Mouse (Mus musculus) heart, adult 2 months (tissue): Measurements from ENCODE around the gene Arhgef10l. TPM values are rescaled to one million over a fixed set of nuclear protein-coding genes. Genes with fewer than 3 reads are reported as not detected.

Experiments
- DNase-seq, 2 experiments: peaks; one replicate each; pipeline ENCODE4 v3.0.0; 2021
- H3K27ac ChIP-seq: fragments of 200-600 bp; 2 replicates; pipeline ENCODE4 v1.8.1; 2022
- H3K27me3 ChIP-seq: fragments of 200-500 bp; 2 replicates; pipeline ENCODE4 v1.6.1; 2012; ENCODE audit warnings: mild to moderate bottlenecking, low read length, inconsistent platforms, mixed read lengths; ENCODE audit not compliant: control insufficient read depth, insufficient read depth
- H3K36me3 ChIP-seq: fragments of 200-500 bp; 2 replicates; pipeline ENCODE4 v1.6.1; 2012; ENCODE audit warnings: low read length, inconsistent platforms; ENCODE audit not compliant: control insufficient read depth, insufficient read depth
- H3K4me1 ChIP-seq: fragments of 200-500 bp; 2 replicates; pipeline ENCODE4 v1.6.1; 2011; ENCODE audit warnings: low read length; ENCODE audit not compliant: control insufficient read depth, insufficient read depth
- H3K4me3 ChIP-seq: fragments of 200-600 bp; 2 replicates; pipeline ENCODE4 v1.8.1; 2022
- H3K79me2 ChIP-seq: fragments of 200-500 bp; replicated peaks from 2 replicates; pipeline ENCODE4 v1.6.1; 2012; ENCODE audit warnings: mild to moderate bottlenecking, inconsistent platforms, low read length, moderate library complexity, mixed read lengths; ENCODE audit not compliant: control insufficient read depth, insufficient read depth
- H3K9ac ChIP-seq: fragments of 200-500 bp; 2 replicates; pipeline ENCODE4 v1.6.1; 2012; ENCODE audit warnings: low read depth, mild to moderate bottlenecking, control low read depth, inconsistent platforms, low read length, mixed read lengths
- CTCF ChIP-seq: fragments of 200-600 bp; IDR thresholded peaks from 2 replicates; pipeline ENCODE4 v1.8.1; 2022; ENCODE audit warnings: antibody characterized with exemption, mild to moderate bottlenecking, moderate library complexity
- EP300 ChIP-seq: fragments of 200-500 bp; IDR thresholded peaks from 2 replicates; pipeline ENCODE4 v1.6.1; 2011; ENCODE audit warnings: low read depth, low read length, control low read depth; ENCODE audit not compliant: insufficient read depth
- POLR2A ChIP-seq: fragments of 200-500 bp; IDR thresholded peaks from 2 replicates; pipeline ENCODE4 v1.6.1; 2011; ENCODE audit warnings: mild to moderate bottlenecking, low read depth, low read length, control low read depth; ENCODE audit not compliant: insufficient read depth
- WGBS: fragments of 180-500 bp; shearing (Covaris S2); methylation state at CpG from one replicate; pipeline ENCODE4 v1.1.7; 2018; 5-methylcytosine and 5-hydroxymethylcytosine counted together
- intact Hi-C: fragments of 180-260 bp; cut with DNase I; formaldehyde crosslinking; loops from one replicate; pipeline ENCODE4 v1.15.1; 2025
- polyA plus RNA-seq: library from polyadenylated mRNA; depleted of rRNA; stranded (reverse); fragments of >200 nt; gene quantifications from 2 replicates; pipeline ENCODE4 v1.2.3, GENCODE M21; 2012
- total RNA-seq, 2 experiments: library from RNA; stranded (reverse); gene quantifications; 2 replicates each; pipeline ENCODE4 v1.2.3; 2021

The Arhgef10l gene
- total and polyA plus RNA-seq, 3 experiments = 54.7 to 74.4 (median 61.0) TPM

GRCm38 (mm10) chr4:140624087-140624467, 41.7 kb downstream of the Arhgef10l start:
- intact Hi-C loops = loop anchor here (5.0 kb wide), 1 partner anchor 67 kb away; no protein-coding TSS in a partner anchor
- Histone ChIP-seq H3K27ac (peak overlapping the region; percentile 71), H3K36me3 (no peaks in the 10 kb centered on the region), H3K9ac (peak overlapping the region; percentile 21), H3K79me2 (0 out of 2 replicates have a peak, but pooled peaks cover 1% of the 10 kb centered on the region), H3K27me3 (no peaks in the 10 kb centered on the region), H3K4me1 (peaks cover 17% of the 10 kb centered on the region), H3K4me3 (no peak overlapping the region)
- no peak for TF ChIP-seq POLR2A
- TF ChIP-seq CTCF = peak; percentile 23
- 31% methylated on average over 10 of the region's 10 CpGs for WGBS
- DNase-seq = no peak

DNA sequence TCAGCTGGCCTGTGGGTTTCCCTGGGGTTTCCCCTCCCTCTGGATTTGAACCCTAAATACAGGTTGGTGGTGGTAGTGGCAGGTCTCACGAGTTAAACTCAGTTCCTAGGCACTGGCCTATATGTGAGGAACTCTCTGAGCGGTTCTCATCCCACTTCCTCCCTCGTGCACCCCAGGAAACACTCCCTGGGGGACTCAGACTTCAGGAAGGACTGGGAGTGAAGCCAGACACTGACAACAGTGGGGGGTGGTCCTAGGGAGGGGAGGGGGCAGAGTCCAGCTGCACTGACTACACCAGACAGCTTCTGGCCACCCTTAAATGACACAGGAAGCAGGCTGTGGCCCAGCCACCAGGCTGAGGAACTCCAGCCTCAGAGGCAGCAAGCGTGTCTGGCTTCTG, 43.0 kb downstream of the Arhgef10l start:
- 37% methylated on average over 4 of the region's 4 CpGs for WGBS
- Histone ChIP-seq H3K36me3 (no peaks in the 10 kb centered on the region), H3K4me3 (no peak overlapping the region), H3K9ac (no peak overlapping the region), H3K27ac (peak overlapping the region; percentile 71), H3K27me3 (no peaks in the 10 kb centered on the region), H3K4me1 (peaks cover 17% of the 10 kb centered on the region), H3K79me2 (0 out of 2 replicates have a peak, but pooled peaks cover 1% of the 10 kb centered on the region)
- intact Hi-C loops = loop anchor here (2.0 to 5.0 kb wide), 2 partner anchors 52 to 66 kb away; no protein-coding TSS in a partner anchor
- peak in 1 of 2 experiments; percentile 46 for DNase-seq
- TF ChIP-seq CTCF (no peak), POLR2A (0 out of 2 replicates have a peak, but pooled peaks have one; percentile 43)

DNA sequence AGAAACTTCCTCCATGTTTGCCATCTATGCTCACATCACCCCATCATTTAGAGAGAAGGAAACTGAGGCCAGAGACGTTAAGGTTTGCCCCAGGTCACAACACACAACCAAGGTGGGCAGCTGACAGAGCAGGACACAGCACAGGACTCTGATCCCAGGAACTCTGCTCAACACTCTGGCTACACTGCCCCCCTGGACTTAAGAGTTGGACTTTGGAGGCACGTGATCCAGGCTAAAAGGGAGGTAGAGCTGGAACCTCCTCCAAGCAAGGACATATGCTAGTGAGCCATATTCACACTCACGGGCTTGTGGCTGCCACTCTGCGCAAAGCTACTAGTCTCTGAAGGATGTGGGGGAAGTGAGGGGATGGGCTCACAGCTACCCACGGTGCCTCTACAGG, 45.3 kb downstream of the Arhgef10l start:
- no peak for DNase-seq
- Histone ChIP-seq H3K9ac (no peak overlapping the region), H3K4me3 (no peak overlapping the region), H3K27ac (no peak overlapping the region), H3K79me2 (no peaks in the 10 kb centered on the region), H3K36me3 (no peaks in the 10 kb centered on the region), H3K27me3 (no peaks in the 10 kb centered on the region), H3K4me1 (peaks cover 21% of the 10 kb centered on the region)
- intact Hi-C loops = loop anchor here (5.0 kb wide), 1 partner anchor 63 kb away; no protein-coding TSS in a partner anchor
- 69% methylated on average over 5 of the region's 5 CpGs for WGBS
- TF ChIP-seq POLR2A (no peak), EP300 (no peak), CTCF (no peak)

- intact Hi-C loops = loop anchor here (5.0 kb wide), 1 partner anchor 40 kb away; no protein-coding TSS in a partner anchor
- 23% methylated on average over 16 of the region's 16 CpGs for WGBS
- H3K79me2 ChIP-seq = no peaks in the 10 kb centered on the region
- peaks cover 12% of the 10 kb centered on the region for H3K4me1 ChIP-seq
- peak overlapping the region; percentile 47 for H3K9ac ChIP-seq
- TF ChIP-seq CTCF = peak; percentile 63
- peak; percentile 21; the same call in 1 of the 2 replicates for TF ChIP-seq POLR2A
- peak; percentile 84 for TF ChIP-seq EP300
- H3K4me3 ChIP-seq = no peak overlapping the region
- peak; percentile 65 to 70 for DNase-seq
- H3K27ac ChIP-seq = peak overlapping the region; percentile 87
- H3K36me3 ChIP-seq = no peaks in the 10 kb centered on the region
- no peaks in the 10 kb centered on the region for H3K27me3 ChIP-seq
Measured at GRCm38 (mm10) chr4:140617391-140618385, 48.1 kb downstream of the Arhgef10l start.

- H3K9ac ChIP-seq = peak overlapping the region; percentile 47
- H3K4me3 ChIP-seq = no peak overlapping the region
- TF ChIP-seq POLR2A (no peak), EP300 (no peak), CTCF (no peak)
- H3K36me3 ChIP-seq = no peaks in the 10 kb centered on the region
- no peaks in the 10 kb centered on the region for H3K27me3 ChIP-seq
- H3K27ac ChIP-seq = peak overlapping the region; percentile 87
- H3K79me2 ChIP-seq = no peaks in the 10 kb centered on the region
- no peak for DNase-seq
- peaks cover 10% of the 10 kb centered on the region for H3K4me1 ChIP-seq
- intact Hi-C loops = loop anchor here (5.0 kb wide), 1 partner anchor 40 kb away; no protein-coding TSS in a partner anchor
- 92% methylated on average over 11 of the region's 11 CpGs for WGBS
Measured at GRCm38 (mm10) chr4:140616894-140617293, 48.9 kb downstream of the Arhgef10l start.

DNA sequence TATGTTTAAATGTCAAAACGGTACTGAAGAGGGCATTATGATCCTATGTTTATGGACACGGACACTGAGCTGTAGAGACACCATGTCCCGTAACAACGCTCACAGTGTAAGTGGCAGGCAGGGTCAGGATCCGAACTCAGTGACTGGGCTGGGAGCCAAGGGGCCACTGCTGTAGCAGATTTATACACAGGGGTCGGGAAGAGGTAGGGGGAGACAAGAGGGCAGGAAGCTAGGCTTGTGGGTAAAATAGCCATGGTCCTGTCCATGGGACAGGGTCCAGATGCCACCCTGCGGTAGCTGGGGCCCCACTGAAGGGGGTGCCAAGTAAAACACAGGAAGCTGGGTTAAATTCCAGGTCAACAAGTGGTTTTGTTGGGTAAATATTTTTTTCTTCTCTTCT, 49.6 kb downstream of the Arhgef10l start:
- WGBS = 63% methylated on average over 7 of the region's 7 CpGs
- Histone ChIP-seq H3K27ac (peak overlapping the region; percentile 87), H3K9ac (no peak overlapping the region), H3K36me3 (no peaks in the 10 kb centered on the region), H3K79me2 (no peaks in the 10 kb centered on the region), H3K4me3 (no peak overlapping the region), H3K27me3 (no peaks in the 10 kb centered on the region), H3K4me1 (peaks cover 10% of the 10 kb centered on the region)
- TF ChIP-seq POLR2A = no peak
- no peak for TF ChIP-seq CTCF
- TF ChIP-seq EP300 = no peak
- intact Hi-C loops = loop anchor here (5.0 kb wide), 1 partner anchor 41 kb away; no protein-coding TSS in a partner anchor
- no peak for DNase-seq
